Mouse (Mus musculus): ENCODE results near the gene Parvg. TPM values are rescaled to one million over a fixed set of nuclear protein-coding genes. Genes with fewer than 3 reads are reported as not detected.

The Parvg gene
- total and polyA plus RNA-seq, 3 experiments, result 58.8 to 142 TPM; not detected in 1

DNA sequence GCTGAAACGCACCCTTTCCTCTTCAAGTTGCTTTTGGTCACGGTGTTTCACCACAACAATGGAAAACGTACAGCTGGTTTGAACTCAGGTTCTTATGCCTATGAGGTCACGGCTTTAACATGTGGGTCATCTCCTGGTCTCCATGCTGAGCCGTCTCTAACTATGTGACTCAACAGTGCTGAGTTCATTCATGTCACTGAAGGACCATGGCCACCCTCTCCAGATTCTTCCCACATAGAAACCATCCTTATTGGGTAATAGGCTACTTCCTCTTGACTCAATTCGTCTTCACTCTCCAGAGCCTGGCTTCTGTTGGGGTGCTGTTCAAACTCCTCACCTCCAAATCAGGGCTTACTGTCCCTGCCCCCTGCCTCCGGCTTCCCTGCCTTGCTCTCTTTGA is 27.5 kb downstream of the Parvg start:
- TF ChIP-seq TAL1 (IDR thresholded peaks at IDR 0.05; ENCODE audit: low read length) (no peak), USF2 (IDR thresholded peaks at IDR 0.05; ENCODE audit: borderline replicate concordance in 1 of 2, insufficient read depth in 1 of 2, low read depth in 1 of 2, low read length in 2 of 2) (no peak), CHD2 (IDR thresholded peaks at IDR 0.05; ENCODE audit: low read length) (no peak), NELFE (IDR thresholded peaks at IDR 0.05; ENCODE audit: low read depth, low read length) (no peak), TBP (IDR thresholded peaks at IDR 0.05; ENCODE audit: low read depth, low read length) (no peak), KAT2A (conservative IDR thresholded peaks at IDR 0.05; ENCODE audit: low read depth, low read length) (no peak)
- no peaks in the 10 kb centered on the region for H3K9me3 ChIP-seq (replicated peaks; ENCODE audit: insufficient read depth, low read length)
- no peaks in the 10 kb centered on the region; a peak in 1 of 4 replicates for H3K36me3 ChIP-seq (ENCODE audit: control insufficient read depth in 1 of 2, insufficient read depth in 2 of 2, low read length in 2 of 2)

DNA sequence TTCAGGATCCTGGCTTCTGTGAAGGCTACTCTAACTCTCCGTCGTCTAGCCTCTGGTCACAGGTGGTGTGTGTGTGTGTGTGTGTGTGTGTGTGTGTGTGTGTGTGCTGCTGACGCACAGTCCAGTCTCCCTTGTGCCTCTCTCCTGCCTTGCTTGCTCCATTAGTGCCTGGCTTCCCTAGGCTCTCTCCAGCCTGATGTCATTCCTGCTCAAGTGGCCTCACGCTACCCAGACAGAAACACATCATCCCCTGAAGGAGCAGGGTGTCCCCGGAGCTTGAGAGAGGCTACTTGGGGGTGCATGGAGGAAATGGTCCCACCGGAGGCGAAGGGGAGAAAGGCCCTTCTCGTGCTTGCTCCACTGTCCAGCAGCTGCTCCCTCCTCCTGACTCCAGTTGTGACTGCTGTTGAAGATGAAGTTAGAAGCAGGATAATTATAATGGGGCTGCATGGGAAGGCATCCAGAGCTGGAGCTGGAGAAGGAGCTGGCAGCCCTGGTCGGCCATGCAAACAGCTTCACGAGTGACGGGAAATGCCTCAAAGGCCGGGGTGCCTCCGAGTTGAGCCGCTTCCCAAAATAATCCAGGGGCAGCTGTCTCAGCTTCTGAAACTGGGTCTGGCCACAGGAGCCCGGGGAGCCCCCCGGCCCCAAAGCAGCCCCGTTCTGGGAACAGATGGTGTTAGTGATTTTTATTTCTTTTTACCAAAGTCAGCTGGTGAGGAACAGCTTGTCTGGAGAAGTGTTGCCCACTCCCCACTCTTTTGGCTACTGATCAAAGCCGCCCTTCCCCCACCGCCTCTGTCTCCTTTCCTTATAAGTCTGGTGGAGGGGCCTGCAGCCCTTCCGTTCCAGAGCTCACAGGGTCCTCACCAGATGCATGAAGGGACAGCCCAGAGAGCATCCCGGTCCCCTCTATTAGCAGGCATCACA is 28.4 kb downstream of the Parvg start:
- H3K9ac ChIP-seq (ENCODE audit: control insufficient read depth, low read depth, low read length, poor library complexity, severe bottlenecking), result no peak overlapping the region
- no peak overlapping the region for H3K4me3 ChIP-seq (ENCODE audit: control insufficient read depth in 1 of 2, insufficient read depth in 1 of 2, low read depth in 2 of 2, low read length in 2 of 2)
- no peaks in the 10 kb centered on the region for H3K79me2 ChIP-seq (ENCODE audit: control insufficient read depth, insufficient read depth, low read length, poor library complexity)
- no peak overlapping the region for H3K27ac ChIP-seq (ENCODE audit: control insufficient read depth, low read depth, low read length)
- no peaks in the 10 kb centered on the region; a peak in 1 of 4 replicates for H3K36me3 ChIP-seq (ENCODE audit: control insufficient read depth in 1 of 2, insufficient read depth in 2 of 2, low read length in 2 of 2)
- TF ChIP-seq ELF1 (IDR thresholded peaks at IDR 0.05; ENCODE audit: low read depth, low read length), result no peak
- TF ChIP-seq MXI1 (IDR thresholded peaks at IDR 0.05; ENCODE audit: low read depth, low read length), result no peak
- TF ChIP-seq USF1 (IDR thresholded peaks at IDR 0.05; ENCODE audit: low read depth, low read length), result no peak
- TF ChIP-seq TBP (IDR thresholded peaks at IDR 0.05; ENCODE audit: low read depth, low read length), result no peak
- TF ChIP-seq HCFC1 (IDR thresholded peaks at IDR 0.05; ENCODE audit: low read depth, low read length), result no peak
- TF ChIP-seq NELFE (IDR thresholded peaks at IDR 0.05; ENCODE audit: low read depth, low read length), result no peak
- DNase-seq (ENCODE audit: low read depth, low spot score), result no peak
- H3K27me3 ChIP-seq (ENCODE audit: control insufficient read depth in 1 of 2, insufficient read depth in 2 of 2, low read length in 2 of 2), result no peaks in the 10 kb centered on the region
- H3K9me3 ChIP-seq (replicated peaks; ENCODE audit: insufficient read depth, low read length), result no peaks in the 10 kb centered on the region
- H3K4me1 ChIP-seq (ENCODE audit: control insufficient read depth in 1 of 2, insufficient read depth in 2 of 2, low read length in 2 of 2), result no peaks in the 10 kb centered on the region

More for the DNA sequence above, 27.5 kb downstream of the Parvg start:
- no peaks in the 10 kb centered on the region for H3K79me2 ChIP-seq (ENCODE audit: control insufficient read depth, insufficient read depth, low read length, poor library complexity)
- H3K27ac ChIP-seq (ENCODE audit: control insufficient read depth, low read depth, low read length), result no peak overlapping the region
- no peak overlapping the region for H3K4me3 ChIP-seq (ENCODE audit: control insufficient read depth in 1 of 2, insufficient read depth in 1 of 2, low read depth in 2 of 2, low read length in 2 of 2)
- H3K9ac ChIP-seq (ENCODE audit: control insufficient read depth, low read depth, low read length, poor library complexity, severe bottlenecking), result no peak overlapping the region
- H3K4me1 ChIP-seq (ENCODE audit: control insufficient read depth in 1 of 2, insufficient read depth in 2 of 2, low read length in 2 of 2), result no peaks in the 10 kb centered on the region
- H3K27me3 ChIP-seq (ENCODE audit: control insufficient read depth in 1 of 2, insufficient read depth in 2 of 2, low read length in 2 of 2), result no peaks in the 10 kb centered on the region
- no peak for DNase-seq (ENCODE audit: low read depth, low spot score)

DNA sequence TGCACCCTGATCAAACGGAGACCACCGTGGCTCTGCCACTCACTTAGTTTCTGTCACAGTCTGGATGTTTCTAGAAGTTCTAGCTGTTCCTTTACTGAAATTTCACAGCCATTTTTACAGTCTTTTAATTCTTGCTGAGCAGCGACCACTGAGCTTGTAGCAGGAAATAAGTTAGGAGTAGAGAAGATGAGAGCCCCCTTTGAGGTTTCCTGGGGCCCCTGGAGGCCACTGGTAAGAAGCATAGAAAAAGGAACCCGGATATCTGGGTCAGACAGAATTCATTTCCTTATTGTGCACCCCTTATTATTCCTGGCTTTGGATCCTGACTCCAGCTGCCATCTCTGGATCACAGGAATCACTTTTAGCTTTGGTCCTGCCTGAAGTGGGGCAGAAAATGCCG is 31.3 kb downstream of the Parvg start:
- H3K4me3 ChIP-seq (ENCODE audit: control insufficient read depth in 1 of 2, insufficient read depth in 1 of 2, low read depth in 2 of 2, low read length in 2 of 2), result no peak overlapping the region
- DNase-seq (ENCODE audit: low read depth, low spot score), result no peak
- no peaks in the 10 kb centered on the region for H3K9me3 ChIP-seq (replicated peaks; ENCODE audit: insufficient read depth, low read length)
- H3K36me3 ChIP-seq (ENCODE audit: control insufficient read depth in 1 of 2, insufficient read depth in 2 of 2, low read length in 2 of 2), result no peaks in the 10 kb centered on the region
- H3K79me2 ChIP-seq (ENCODE audit: control insufficient read depth, insufficient read depth, low read length, poor library complexity), result no peaks in the 10 kb centered on the region
- no peaks in the 10 kb centered on the region for H3K4me1 ChIP-seq (ENCODE audit: control insufficient read depth in 1 of 2, insufficient read depth in 2 of 2, low read length in 2 of 2)
- H3K27ac ChIP-seq (ENCODE audit: control insufficient read depth, low read depth, low read length), result no peak overlapping the region
- H3K9ac ChIP-seq (ENCODE audit: control insufficient read depth, low read depth, low read length, poor library complexity, severe bottlenecking), result no peak overlapping the region
- TF ChIP-seq BHLHE40 (IDR thresholded peaks at IDR 0.05; ENCODE audit: borderline replicate concordance, low read depth, low read length) (no peak), ZC3H11A (IDR thresholded peaks at IDR 0.05; ENCODE audit: low read depth, low read length) (no peak), EP300 (IDR thresholded peaks at IDR 0.05; ENCODE audit: low read depth in 1 of 2, low read length in 2 of 2) (no peak), POLR2AphosphoS5 (IDR thresholded peaks at IDR 0.05; ENCODE audit: borderline replicate concordance, low read depth, low read length) (no peak), USF1 (IDR thresholded peaks at IDR 0.05; ENCODE audit: low read depth, low read length) (no peak), MEF2A (IDR thresholded peaks at IDR 0.05; ENCODE audit: extremely low read depth, insufficient replicate concordance, low read depth, low read length, poor library complexity, severe bottlenecking) (no peak), POLR2A (IDR thresholded peaks at IDR 0.05; ENCODE audit: control insufficient read depth in 1 of 2, insufficient read depth in 1 of 2, low read depth in 1 of 2, low read length in 2 of 2, poor library complexity in 1 of 2) (no peak), SIN3A (IDR thresholded peaks at IDR 0.05; ENCODE audit: low read length) (no peak), RCOR1 (IDR thresholded peaks at IDR 0.05; ENCODE audit: low read depth, low read length) (no peak), RAD21 (IDR thresholded peaks at IDR 0.05; ENCODE audit: low read depth, low read length) (no peak), MYB (IDR thresholded peaks at IDR 0.05; ENCODE audit: low read depth, low read length) (no peak)
- no peaks in the 10 kb centered on the region for H3K27me3 ChIP-seq (ENCODE audit: control insufficient read depth in 1 of 2, insufficient read depth in 2 of 2, low read length in 2 of 2)

Measured in MEL (cell line).